Mouse (Mus musculus): ENCODE results near the gene Msl2.

The Msl2 gene

GRCm38 (mm10) chr9:101073987-101074331 lies at the start of gene Msl2:
Gene Msl2 (plus strand): TSS chr9:101074101.
- DNase-seq = no peak

GRCm38 (mm10) chr9:101033761-101034447 lies 40.0 kb upstream of the Msl2 start:
- DNase-seq = no peak

- DNase-seq = peak; percentile 96 to 97
Observed at GRCm38 (mm10) chr9:101034448-101035098, 39.3 kb upstream of the Msl2 start, which contains the start of gene Pccb. Gene Pccb (minus strand): TSS chr9:101034898.

- DNase-seq = no peak
Observed at GRCm38 (mm10) chr9:101035836-101036596, 37.9 kb upstream of the Msl2 start.

GRCm38 (mm10) chr9:101036876-101037275 lies 37.0 kb upstream of the Msl2 start:
- DNase-seq = no peak

GRCm38 (mm10) chr9:101037396-101037795 lies 36.5 kb upstream of the Msl2 start:
- DNase-seq = peak; percentile 28 to 48

- DNase-seq = no peak
Observed at GRCm38 (mm10) chr9:101038634-101039033, 35.3 kb upstream of the Msl2 start.

GRCm38 (mm10) chr9:101041508-101041907 lies 32.4 kb upstream of the Msl2 start:
- DNase-seq = no peak

GRCm38 (mm10) chr9:101042249-101042648 lies 31.7 kb upstream of the Msl2 start:
- DNase-seq = no peak

- no peak for DNase-seq
Observed at GRCm38 (mm10) chr9:101045710-101046338, 28.1 kb upstream of the Msl2 start.

GRCm38 (mm10) chr9:101052007-101052406 lies 21.9 kb upstream of the Msl2 start:
- no peak for DNase-seq

GRCm38 (mm10) chr9:101052691-101053090 lies 21.2 kb upstream of the Msl2 start:
- DNase-seq = no peak

- DNase-seq = no peak
Observed at GRCm38 (mm10) chr9:101053279-101053678, 20.6 kb upstream of the Msl2 start.

GRCm38 (mm10) chr9:101057156-101057555 lies 16.7 kb upstream of the Msl2 start:
- no peak for DNase-seq

GRCm38 (mm10) chr9:101061035-101061434 lies 12.9 kb upstream of the Msl2 start:
- DNase-seq = no peak

- no peak for DNase-seq
Observed at GRCm38 (mm10) chr9:101062253-101062780, 11.6 kb upstream of the Msl2 start.

GRCm38 (mm10) chr9:101065076-101065602 lies 8.8 kb upstream of the Msl2 start:
- no peak for DNase-seq

GRCm38 (mm10) chr9:101069781-101070180 lies 4.1 kb upstream of the Msl2 start:
- no peak for DNase-seq

GRCm38 (mm10) chr9:101072506-101072905 lies 1.4 kb upstream of the Msl2 start:
- no peak for DNase-seq

- DNase-seq = peak; percentile 99
Observed at GRCm38 (mm10) chr9:101073041-101073986, 587 bp upstream of the Msl2 start.

GRCm38 (mm10) chr9:101074332-101075021 lies 576 bp downstream of the Msl2 start:
- DNase-seq = peak; percentile 89 to 91

Measured in lung, adult 18-20 months (tissue).